9 mouse cellular contexts compared by ENCODE assay signal in the genomic region with DNA sequence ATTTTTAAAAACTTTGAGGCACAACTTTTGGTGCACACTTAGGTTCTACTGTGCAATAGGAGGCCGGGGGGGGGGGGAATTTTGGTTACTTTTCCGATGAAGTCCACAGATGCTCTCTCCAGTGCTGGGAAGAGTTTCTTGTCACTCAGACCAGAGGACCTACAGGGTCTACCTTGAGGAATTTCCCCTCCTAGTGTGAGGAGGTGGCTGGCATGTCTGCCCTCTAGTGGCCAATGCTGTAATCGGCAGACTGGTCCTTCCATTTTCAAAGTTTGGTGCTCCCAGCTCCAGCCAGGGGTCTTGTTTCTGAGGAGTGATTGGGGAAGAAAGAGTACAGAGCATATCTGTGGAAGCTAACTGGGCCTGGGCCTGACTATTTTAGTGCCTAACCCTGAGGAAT.
A peak's percentile ranks its signal among the peaks of the same experiment; 100 is the strongest.
DNase-seq lines count a peak whose midpoint lies in the region; ATAC-seq and TF ChIP-seq lines count a peak whose summit lies in the region.
"Had no signal": no experiment of that assay in that cellular context is flagged by ENCODE, and none has a peak within 500 bp of the region (broad histone marks: within the 10 kb centered on the region; RNA-seq: fewer than 3 reads in every experiment).

No protein-coding gene starts in this region.

- no peaks in the 10 kb centered on the region for H3K9me3 ChIP-seq in hindbrain, embryonic 10.5 days
- H3K9me3 ChIP-seq in hindbrain, embryonic 13.5 days: no peaks in the 10 kb centered on the region
- H3K9me3 ChIP-seq in midbrain, postnatal 0 days (ENCODE audit: low read length): no peaks in the 10 kb centered on the region
- H3K9me3 ChIP-seq: embryonic facial prominence, embryonic 12.5 days had no signal

- H3K9ac ChIP-seq in hindbrain, embryonic 13.5 days: no peak overlapping the region
- no peak overlapping the region for H3K9ac ChIP-seq in midbrain, postnatal 0 days (replicated peaks; ENCODE audit: low read length, poor library complexity, severe bottlenecking)
- H3K9ac ChIP-seq: embryonic facial prominence, embryonic 12.5 days had no signal

- H3K4me3 ChIP-seq in hindbrain, embryonic 10.5 days: no peak overlapping the region
- H3K4me3 ChIP-seq in hindbrain, embryonic 13.5 days: no peak overlapping the region
- no peak overlapping the region for H3K4me3 ChIP-seq in midbrain, postnatal 0 days (ENCODE audit: low read depth, low read length)
- H3K4me3 ChIP-seq: embryonic facial prominence, embryonic 12.5 days had no signal

- H3K4me2 ChIP-seq in hindbrain, embryonic 13.5 days: no peak overlapping the region
- H3K4me2 ChIP-seq in midbrain, postnatal 0 days (ENCODE audit: low read depth, low read length, poor library complexity, severe bottlenecking): no peak overlapping the region
- H3K4me2 ChIP-seq: embryonic facial prominence, embryonic 12.5 days had no signal

- peak; percentile 53 for DNase-seq in hindbrain, embryonic 10.5 days (ENCODE audit: low spot score)
- DNase-seq in 3T3-L1 (ENCODE audit: low read depth, low spot score) (peak; percentile 57), NIH3T3 (ENCODE audit: low read depth) (peak; percentile 47)
- peak; percentile 61 to 69 for DNase-seq in cerebellum, postnatal 14 days
- DNase-seq in kidney, postnatal 10 days: peak; percentile 57
- peak; percentile 22 for DNase-seq in midbrain, postnatal 0 days (ENCODE audit: low spot score)
- no peak for DNase-seq in T-cell, adult 2 months (ENCODE audit: low spot score)

- no peak for ATAC-seq in hindbrain, embryonic 13.5 days (ENCODE audit: low FRiP score)
- no peak for ATAC-seq in midbrain, postnatal 0 days (ENCODE audit: low FRiP score)

- 19% methylated on average over 3 of the region's 3 CpGs for WGBS in hindbrain, embryonic 10.5 days
- WGBS in hindbrain, embryonic 13.5 days: 14% methylated on average over 3 of the region's 3 CpGs
- 18% methylated on average over 3 of the region's 3 CpGs for WGBS in midbrain, postnatal 0 days

- peaks cover 3% of the 10 kb centered on the region; the same call in 1 of the 2 replicates for H3K4me1 ChIP-seq in hindbrain, embryonic 10.5 days (replicated peaks)
- H3K4me1 ChIP-seq in hindbrain, embryonic 13.5 days (replicated peaks): no peaks in the 10 kb centered on the region
- H3K4me1 ChIP-seq in midbrain, postnatal 0 days (ENCODE audit: insufficient read depth, low read length): no peaks in the 10 kb centered on the region
- H3K4me1 ChIP-seq: embryonic facial prominence, embryonic 12.5 days had no signal

- H3K36me3 ChIP-seq in hindbrain, embryonic 10.5 days: no peaks in the 10 kb centered on the region
- H3K36me3 ChIP-seq in hindbrain, embryonic 13.5 days: no peaks in the 10 kb centered on the region
- H3K36me3 ChIP-seq in midbrain, postnatal 0 days (ENCODE audit: insufficient read depth, low read length): no peaks in the 10 kb centered on the region
- H3K36me3 ChIP-seq: embryonic facial prominence, embryonic 12.5 days had no signal

- no peak overlapping the region for H3K27ac ChIP-seq in hindbrain, embryonic 10.5 days
- no peak overlapping the region for H3K27ac ChIP-seq in hindbrain, embryonic 13.5 days
- H3K27ac ChIP-seq in midbrain, postnatal 0 days (ENCODE audit: low read depth, low read length): no peak overlapping the region
- H3K27ac ChIP-seq: embryonic facial prominence, embryonic 12.5 days had no signal

- peak; percentile 73 for TF ChIP-seq CTCF in midbrain, postnatal 0 days (IDR thresholded peaks at IDR 0.05)

- H3K27me3 ChIP-seq in hindbrain, embryonic 10.5 days (ENCODE audit: insufficient read depth, poor library complexity, severe bottlenecking): no peaks in the 10 kb centered on the region
- H3K27me3 ChIP-seq in hindbrain, embryonic 13.5 days: no peaks in the 10 kb centered on the region
- H3K27me3 ChIP-seq in midbrain, postnatal 0 days (ENCODE audit: insufficient read depth, low read length): no peaks in the 10 kb centered on the region
- H3K27me3 ChIP-seq: embryonic facial prominence, embryonic 12.5 days had no signal
